Mouse (Mus musculus) neutrophil, adult 5-6 weeks (primary cell): ENCODE measurements around the gene Cab39. TPM values are rescaled to one million over a fixed set of nuclear protein-coding genes. Genes with fewer than 3 reads are reported as not detected.

ENCODE experiments used
- ATAC-seq: fragments of 151-379, 151-347 bp; 2 replicates; pipeline ENCODE4 v1.8.0; 2017; ENCODE audit warnings: mild to moderate bottlenecking, moderate TSS enrichment; ENCODE audit not compliant: insufficient number of reproducible peaks, poor library complexity, low FRiP score, severe bottlenecking; ENCODE audit errors: extremely low read depth
- total RNA-seq: library from RNA; stranded (forward); fragments of 200-1000 nt; gene quantifications from 2 replicates; pipeline ENCODE4 v1.2.3, GENCODE M21; 2017

Cab39 gene
- 176 and 179 TPM in 2 replicates for total RNA-seq

- ATAC-seq = peak; percentile 87
Measured at GRCm38 (mm10) chr1:85793208-85794105, at the start of gene Cab39. Gene Cab39 (plus strand): TSS chr1:85793441.

GRCm38 (mm10) chr1:85744539-85744938 is 48.7 kb upstream of the Cab39 start:
- ATAC-seq = no peak

GRCm38 (mm10) chr1:85746511-85746910 is 46.7 kb upstream of the Cab39 start:
- no peak for ATAC-seq

- no peak for ATAC-seq
Measured at GRCm38 (mm10) chr1:85749829-85750228, 43.4 kb upstream of the Cab39 start.

- no peak for ATAC-seq
Measured at GRCm38 (mm10) chr1:85750650-85751049, 42.6 kb upstream of the Cab39 start.

- ATAC-seq = peak; percentile 80
Measured at GRCm38 (mm10) chr1:85751494-85751893, 41.7 kb upstream of the Cab39 start.

- no peak for ATAC-seq
Measured at GRCm38 (mm10) chr1:85751932-85752680, 41.1 kb upstream of the Cab39 start.

GRCm38 (mm10) chr1:85757531-85758230 is 35.6 kb upstream of the Cab39 start:
- ATAC-seq = no peak

GRCm38 (mm10) chr1:85758231-85758968 is 34.8 kb upstream of the Cab39 start:
- peak; percentile 53; the same call in 1 of the 2 replicates for ATAC-seq

GRCm38 (mm10) chr1:85758969-85759293 is 34.3 kb upstream of the Cab39 start:
- no peak for ATAC-seq

GRCm38 (mm10) chr1:85761665-85762064 is 31.6 kb upstream of the Cab39 start:
- no peak for ATAC-seq

- ATAC-seq = no peak
Measured at GRCm38 (mm10) chr1:85763386-85763785, 29.9 kb upstream of the Cab39 start.

- ATAC-seq = no peak
Measured at GRCm38 (mm10) chr1:85764291-85764690, 28.9 kb upstream of the Cab39 start.

- ATAC-seq = no peak
Measured at GRCm38 (mm10) chr1:85766120-85766519, 27.1 kb upstream of the Cab39 start.

GRCm38 (mm10) chr1:85767754-85768153 is 25.5 kb upstream of the Cab39 start:
- no peak for ATAC-seq

GRCm38 (mm10) chr1:85771976-85772375 is 21.3 kb upstream of the Cab39 start:
- ATAC-seq = no peak

- no peak for ATAC-seq
Measured at GRCm38 (mm10) chr1:85775136-85775535, 18.1 kb upstream of the Cab39 start.

- ATAC-seq = no peak
Measured at GRCm38 (mm10) chr1:85776154-85776553, 17.1 kb upstream of the Cab39 start.

GRCm38 (mm10) chr1:85778436-85778835 is 14.8 kb upstream of the Cab39 start, which contains the start of gene A630001G21Rik:
Gene A630001G21Rik (minus strand): TSS chr1:85778643.
- no peak for ATAC-seq
